Mouse (Mus musculus) small intestine, adult 2 months (tissue): ENCODE measurements around the gene Mccc2.

ENCODE experiments used
- CTCF ChIP-seq: fragments of 200-500 bp; IDR thresholded peaks from 2 replicates; pipeline ENCODE4 v1.5.1; 2012; ENCODE audit warnings: low read depth, mild to moderate bottlenecking, control low read depth, inconsistent platforms, low read length, moderate library complexity, mixed read lengths; ENCODE audit not compliant: insufficient replicate concordance, insufficient read length; ENCODE audit errors: extremely low read depth
- POLR2A ChIP-seq: fragments of 200-500 bp; IDR thresholded peaks from 2 replicates; pipeline ENCODE4 v1.6.1; 2012; ENCODE audit warnings: low read depth, mild to moderate bottlenecking, control low read depth, inconsistent platforms, low read length, moderate library complexity

GRCm38 (mm10) chr13:99947417-99947816 lies 68.0 kb downstream of the Mccc2 start:
- TF ChIP-seq CTCF, result no peak
- no peak for TF ChIP-seq POLR2A
